Mouse (Mus musculus) embryonic facial prominence, embryonic 11.5 days (tissue): Measurements from ENCODE around the gene Cadps2. TPM values are rescaled to one million over a fixed set of nuclear protein-coding genes. Genes with fewer than 3 reads are reported as not detected.

Experiments used
- ATAC-seq: fragments of 200-750 bp; cut with Nextera tagmentation; replicated peaks from 2 replicates; pipeline ENCODE4 v1.8.0; 2017; ENCODE audit warnings: low read depth; ENCODE audit not compliant: insufficient number of reproducible peaks, low FRiP score, low TSS enrichment
- DNase-seq: peaks from one replicate; pipeline ENCODE4 v3.0.0-alpha.2; 2015; ENCODE audit warnings: low spot score
- H3K27ac ChIP-seq: fragments of 300-500 bp; sonication (generic); replicated peaks from 2 replicates; pipeline ENCODE4 v1.5.1; 2014; ENCODE audit warnings: mild to moderate bottlenecking, low read depth, low read length, control low read depth
- H3K27me3 ChIP-seq: fragments of 300-500 bp; sonication (generic); 2 replicates; pipeline ENCODE4 v1.6.1; 2014; ENCODE audit warnings: mild to moderate bottlenecking, low read length, moderate library complexity, mixed read lengths; ENCODE audit not compliant: control insufficient read depth, insufficient read depth
- H3K36me3 ChIP-seq: fragments of 300-500 bp; sonication (generic); replicated peaks from 2 replicates; pipeline ENCODE4 v1.6.1; 2014; ENCODE audit warnings: low read depth, mild to moderate bottlenecking, low read length, moderate library complexity, mixed read lengths; ENCODE audit not compliant: control insufficient read depth, insufficient read depth
- H3K4me1 ChIP-seq: fragments of 300-500 bp; sonication (generic); 2 replicates; pipeline ENCODE4 v1.6.1; 2014; ENCODE audit warnings: low read length, mixed read lengths; ENCODE audit not compliant: control insufficient read depth, insufficient read depth
- H3K4me2 ChIP-seq: fragments of 300-500 bp; sonication (generic); 2 replicates; pipeline ENCODE4 v1.6.1; 2014; ENCODE audit warnings: low read depth, mild to moderate bottlenecking, control low read depth, low read length, moderate library complexity
- H3K4me3 ChIP-seq: fragments of 300-500 bp; sonication (generic); 2 replicates; pipeline ENCODE4 v1.5.1; 2014; ENCODE audit warnings: low read depth, low read length, control low read depth
- H3K9ac ChIP-seq: fragments of 300-500 bp; sonication (generic); replicated peaks from 2 replicates; pipeline ENCODE4 v1.6.1; 2014; ENCODE audit warnings: mild to moderate bottlenecking, control low read depth, low read length
- H3K9me3 ChIP-seq: fragments of 300-500 bp; sonication (generic); replicated peaks from 2 replicates; pipeline ENCODE4 v1.6.1; 2016; ENCODE audit warnings: mild to moderate bottlenecking, low read length, inconsistent platforms, mixed read lengths; ENCODE audit not compliant: control insufficient read depth
- WGBS: fragments of 180-500 bp; shearing (Covaris S2); extraction: QIAGEN DNeasy Blood & Tissue Kit; methylation state at CpG from one replicate; pipeline ENCODE4 v1.1.7; 2014; 5-methylcytosine and 5-hydroxymethylcytosine counted together
- polyA plus RNA-seq: library from polyadenylated mRNA; unstranded; fragments of >200 nt; fragmentation: Nextera tagmentation; extraction: Ambion mirVana; gene quantifications from 2 replicates; pipeline ENCODE4 v1.2.1, GENCODE M21; 2014

The Cadps2 gene
- polyA plus RNA-seq, 1 experiment from 2014 or later: 2.8 TPM

DNA sequence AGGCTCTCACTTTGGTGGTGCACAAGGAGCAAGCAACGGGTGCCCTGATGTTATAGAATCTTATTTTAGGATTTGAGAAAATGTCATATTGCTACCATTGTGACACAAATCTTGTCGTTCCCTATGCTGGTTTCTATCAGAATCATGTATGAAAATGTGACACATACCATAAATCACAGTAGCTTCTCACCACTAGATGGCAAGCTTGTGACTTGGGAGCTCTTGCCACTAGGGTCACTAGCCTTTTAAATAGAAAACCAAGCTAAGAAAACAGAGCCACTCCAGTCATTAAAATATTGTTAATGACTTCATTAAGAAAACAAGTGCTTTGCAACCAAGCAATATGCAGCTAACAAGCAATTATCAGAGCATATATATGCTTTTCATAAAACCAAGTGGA, 81.0 kb downstream of the Cadps2 start:
- Histone ChIP-seq H3K4me3 (no peak overlapping the region), H3K27ac (no peak overlapping the region), H3K9ac (no peak overlapping the region), H3K9me3 (no peaks in the 10 kb centered on the region), H3K4me1 (no peaks in the 10 kb centered on the region), H3K27me3 (no peaks in the 10 kb centered on the region), H3K4me2 (no peak overlapping the region), H3K36me3 (no peaks in the 10 kb centered on the region)
- ATAC-seq (no peak), DNase-seq (peak; percentile 62)
- 83% methylated on average over 2 of the region's 2 CpGs for WGBS

- Histone ChIP-seq H3K9me3 (no peaks in the 10 kb centered on the region), H3K9ac (no peak overlapping the region), H3K27me3 (no peaks in the 10 kb centered on the region), H3K4me1 (no peaks in the 10 kb centered on the region), H3K27ac (no peak overlapping the region), H3K4me3 (no peak overlapping the region), H3K4me2 (no peak overlapping the region), H3K36me3 (no peaks in the 10 kb centered on the region)
- DNase-seq (no peak), ATAC-seq (no peak)
- 73% methylated on average over 5 of the region's 5 CpGs for WGBS
Measured at GRCm38 (mm10) chr6:23748823-23749222, 90.4 kb downstream of the Cadps2 start.

- 75% methylated on average over 5 of the region's 5 CpGs for WGBS
- H3K27me3 ChIP-seq: no peaks in the 10 kb centered on the region
- ATAC-seq: no peak
Measured at GRCm38 (mm10) chr6:23740010-23740409, 99.2 kb downstream of the Cadps2 start.

DNA sequence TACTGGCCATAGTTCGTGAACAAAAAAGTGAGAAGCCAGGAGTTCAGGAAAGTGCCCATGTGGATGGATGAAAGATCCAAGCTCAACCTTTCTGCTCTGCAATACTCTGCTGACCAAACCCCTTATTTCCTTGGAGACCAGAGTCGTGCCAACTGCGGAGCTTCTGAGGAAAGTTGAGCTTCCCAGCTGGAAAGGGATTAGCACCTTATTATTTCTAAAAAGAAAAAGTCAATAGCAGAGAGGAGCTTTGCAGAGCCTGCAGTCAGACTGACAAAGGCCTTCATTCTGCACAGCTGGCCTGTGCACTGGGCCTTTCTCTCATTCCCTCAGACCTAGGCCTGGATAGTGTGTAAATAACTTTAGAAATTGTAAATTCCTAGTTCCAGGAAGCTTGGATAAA, 106.5 kb downstream of the Cadps2 start:
- ATAC-seq (no peak), DNase-seq (peak; percentile 6)
- H3K4me2 ChIP-seq: no peak overlapping the region
- H3K27ac ChIP-seq: no peak overlapping the region
- H3K27me3 ChIP-seq: no peaks in the 10 kb centered on the region
- no peak overlapping the region for H3K9ac ChIP-seq
- H3K9me3 ChIP-seq: no peaks in the 10 kb centered on the region
- no peaks in the 10 kb centered on the region for H3K36me3 ChIP-seq
- H3K4me1 ChIP-seq: no peaks in the 10 kb centered on the region
- 19% methylated on average over 3 of the region's 3 CpGs for WGBS
- H3K4me3 ChIP-seq: no peak overlapping the region

More at GRCm38 (mm10) chr6:23740010-23740409, 99.2 kb downstream of the Cadps2 start:
- no peak overlapping the region for H3K9ac ChIP-seq
- H3K4me1 ChIP-seq: no peaks in the 10 kb centered on the region
- no peak overlapping the region for H3K4me2 ChIP-seq
- no peak for DNase-seq
- H3K27ac ChIP-seq: no peak overlapping the region
- no peaks in the 10 kb centered on the region for H3K36me3 ChIP-seq
- H3K9me3 ChIP-seq: no peaks in the 10 kb centered on the region
- no peak overlapping the region for H3K4me3 ChIP-seq

DNA sequence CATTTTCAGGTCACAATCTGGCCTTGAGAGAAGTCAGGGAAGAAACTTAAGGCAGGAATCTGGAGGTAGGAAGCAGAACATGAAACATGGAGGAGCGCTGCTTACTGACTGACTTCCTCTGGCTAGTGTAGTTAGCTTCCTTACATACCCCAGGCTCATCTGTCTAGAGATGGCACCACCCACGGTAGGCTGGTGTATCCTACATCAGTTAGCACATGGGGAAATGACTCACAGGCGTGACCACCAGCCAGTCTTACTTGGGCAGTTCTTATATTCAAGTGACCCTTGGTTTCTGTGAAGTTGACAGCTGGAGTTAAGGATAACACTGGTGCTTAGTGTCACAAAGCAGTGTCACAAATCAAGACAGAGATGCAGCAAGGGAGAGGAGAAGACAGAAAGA, 110.6 kb downstream of the Cadps2 start:
- Histone ChIP-seq H3K27me3 (no peaks in the 10 kb centered on the region), H3K27ac (no peak overlapping the region), H3K9me3 (no peaks in the 10 kb centered on the region), H3K4me3 (no peak overlapping the region), H3K4me2 (no peak overlapping the region), H3K4me1 (no peaks in the 10 kb centered on the region), H3K9ac (no peak overlapping the region), H3K36me3 (no peaks in the 10 kb centered on the region)
- 79% methylated on average over 3 of the region's 3 CpGs for WGBS
- DNase-seq (no peak), ATAC-seq (no peak)

DNA sequence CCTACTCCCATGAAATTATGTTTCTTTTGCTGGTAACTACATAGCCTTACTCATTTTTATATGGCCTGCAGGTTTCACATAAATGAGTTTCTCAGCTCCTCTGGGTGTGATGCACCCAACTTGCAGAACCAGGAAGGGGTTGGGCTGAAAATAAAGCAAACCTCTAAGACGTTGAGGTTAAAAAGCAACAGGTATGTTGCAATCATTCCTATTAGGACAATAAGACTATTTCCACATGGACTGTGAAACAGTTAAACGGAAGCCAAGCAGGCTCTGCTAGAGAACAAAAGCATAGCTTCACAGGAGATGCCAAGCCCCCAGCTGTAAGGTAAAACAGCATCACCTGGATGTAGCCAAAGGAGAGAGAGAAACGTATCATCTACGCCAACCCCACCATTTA, 115.5 kb downstream of the Cadps2 start:
- Histone ChIP-seq H3K27ac (no peak overlapping the region), H3K36me3 (no peaks in the 10 kb centered on the region), H3K4me2 (no peak overlapping the region), H3K9me3 (no peaks in the 10 kb centered on the region), H3K27me3 (no peaks in the 10 kb centered on the region), H3K9ac (no peak overlapping the region), H3K4me1 (no peaks in the 10 kb centered on the region), H3K4me3 (no peak overlapping the region)
- ATAC-seq (no peak), DNase-seq (no peak)
- WGBS: 89% methylated on average over 4 of the region's 4 CpGs

DNA sequence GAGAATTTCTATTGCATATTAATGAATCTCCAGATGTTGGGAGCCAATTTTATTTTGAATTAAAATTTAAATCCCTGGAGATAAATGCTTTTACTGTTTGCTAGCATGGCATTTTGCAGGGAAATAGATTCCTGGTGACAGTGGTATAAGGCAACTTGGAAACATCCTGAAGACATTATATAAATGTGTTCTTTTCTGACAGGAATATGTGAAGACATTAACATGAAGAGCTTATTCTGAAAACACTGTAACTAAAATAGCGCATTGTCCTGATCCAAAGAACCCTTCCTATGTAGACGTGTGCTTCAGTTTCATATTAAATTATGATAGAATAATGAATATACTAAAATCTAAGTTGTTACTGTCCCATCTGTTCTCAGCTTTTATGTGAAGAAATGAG, 118.8 kb downstream of the Cadps2 start:
- no peak overlapping the region for H3K9ac ChIP-seq
- H3K4me1 ChIP-seq: no peaks in the 10 kb centered on the region
- no peak overlapping the region for H3K4me2 ChIP-seq
- no peak overlapping the region for H3K4me3 ChIP-seq
- ATAC-seq: no peak
- DNase-seq: no peak
- no peaks in the 10 kb centered on the region for H3K27me3 ChIP-seq
- H3K36me3 ChIP-seq: no peaks in the 10 kb centered on the region
- no peak overlapping the region for H3K27ac ChIP-seq
- H3K9me3 ChIP-seq: no peaks in the 10 kb centered on the region
- 94% methylated on average over 2 of the region's 2 CpGs for WGBS

DNA sequence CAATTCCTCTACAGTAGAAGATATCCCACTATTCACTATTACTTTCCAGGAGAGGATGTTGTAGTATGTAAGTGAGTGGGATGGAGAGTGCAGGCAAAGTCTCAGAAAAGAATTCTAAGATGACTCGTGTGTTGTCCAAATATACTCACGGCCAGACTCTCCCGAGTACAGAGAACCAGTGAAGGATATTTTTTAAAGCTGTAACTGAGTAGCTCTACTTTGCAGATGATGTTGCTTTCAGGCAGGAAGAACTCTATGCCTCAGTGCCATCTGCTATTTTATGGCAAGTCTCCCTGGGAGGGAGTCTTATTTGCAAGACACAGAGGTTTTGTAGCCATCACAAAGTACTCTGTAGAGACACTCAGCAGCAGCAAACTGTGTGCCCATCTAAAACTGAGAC, 131.7 kb downstream of the Cadps2 start:
- no peak for DNase-seq
- no peak overlapping the region for H3K27ac ChIP-seq
- no peaks in the 10 kb centered on the region for H3K36me3 ChIP-seq
- H3K9ac ChIP-seq: no peak overlapping the region
- H3K4me2 ChIP-seq: no peak overlapping the region
- no peaks in the 10 kb centered on the region for H3K4me1 ChIP-seq
- H3K9me3 ChIP-seq: no peaks in the 10 kb centered on the region
- ATAC-seq: no peak
- H3K27me3 ChIP-seq: no peaks in the 10 kb centered on the region
- 81% methylated on average over 3 of the region's 3 CpGs for WGBS
- no peak overlapping the region for H3K4me3 ChIP-seq
